Mouse (Mus musculus) brain, embryonic 14.5 days (tissue): Measurements from ENCODE around the gene Smndc1. TPM values are rescaled to one million over a fixed set of nuclear protein-coding genes. Genes with fewer than 3 reads are reported as not detected.

Experiments
- DNase-seq: peaks from one replicate; pipeline ENCODE4 v3.0.0-alpha.2; 2011; ENCODE audit warnings: low read depth
- CTCF ChIP-seq: fragments of 200-500 bp; IDR thresholded peaks from 2 replicates; pipeline ENCODE4 v1.5.1; 2012; ENCODE audit warnings: inconsistent platforms, mild to moderate bottlenecking, moderate library complexity, borderline replicate concordance; ENCODE audit not compliant: insufficient read depth, insufficient read length; ENCODE audit errors: extremely low read depth
- POLR2A ChIP-seq: fragments of 200-500 bp; IDR thresholded peaks from 2 replicates; pipeline ENCODE4 v1.6.1; 2012; ENCODE audit warnings: mild to moderate bottlenecking, inconsistent platforms, borderline replicate concordance; ENCODE audit not compliant: poor library complexity, insufficient read depth, insufficient read length, severe bottlenecking; ENCODE audit errors: extremely low read depth
- polyA plus RNA-seq: library from polyadenylated mRNA; depleted of rRNA; stranded (reverse); fragments of >200 nt; gene quantifications from 2 replicates; pipeline ENCODE4 v1.2.3, GENCODE M21; 2012; rRNA removed

Gene Smndc1
- polyA plus RNA-seq, 1 experiment = 27.3 TPM

GRCm38 (mm10) chr19:53345766-53346165 lies 44.6 kb downstream of the Smndc1 start:
- DNase-seq = no peak
- TF ChIP-seq POLR2A (no peak), CTCF (no peak)

- DNase-seq = no peak
- TF ChIP-seq POLR2A (no peak), CTCF (no peak)
These were observed 46.3 kb downstream of the Smndc1 start for GRCm38 (mm10) chr19:53344062-53344461.

GRCm38 (mm10) chr19:53343174-53343881 lies 47.0 kb downstream of the Smndc1 start:
- DNase-seq = no peak
- TF ChIP-seq POLR2A = no peak
- TF ChIP-seq CTCF = no peak

GRCm38 (mm10) chr19:53340423-53340822 lies 50.0 kb downstream of the Smndc1 start:
- TF ChIP-seq CTCF = no peak
- no peak for TF ChIP-seq POLR2A
- DNase-seq = peak; percentile 42

- TF ChIP-seq POLR2A (no peak), CTCF (no peak)
- DNase-seq = no peak
These were observed 55.1 kb downstream of the Smndc1 start for GRCm38 (mm10) chr19:53335241-53335640.

GRCm38 (mm10) chr19:53333730-53334129 lies 56.6 kb downstream of the Smndc1 start:
- no peak for TF ChIP-seq POLR2A
- TF ChIP-seq CTCF = no peak
- no peak for DNase-seq

GRCm38 (mm10) chr19:53331882-53332500 lies 58.4 kb downstream of the Smndc1 start:
- no peak for TF ChIP-seq CTCF
- TF ChIP-seq POLR2A = no peak
- no peak for DNase-seq

- DNase-seq = peak; percentile 88
- TF ChIP-seq POLR2A = no peak
- TF ChIP-seq CTCF = no peak
These were observed 60.4 kb downstream of the Smndc1 start for GRCm38 (mm10) chr19:53329992-53330381.

Other genes starting within 250 kb of the Smndc1 start
- gene Mxi1, start 80.1 kb downstream of the Smndc1 start, polyA plus RNA-seq = 37.1 and 44.2 TPM in 2 replicates
- gene Gm10197, start 18.8 kb downstream of the Smndc1 start, polyA plus RNA-seq = not detected in 2 replicates
- gene Dusp5, start 138.5 kb upstream of the Smndc1 start, polyA plus RNA-seq = 2.3 and 2.5 TPM in 2 replicates
- 51.5 and 58.1 TPM in 2 replicates for gene Nutf2-ps1, start 198.5 kb upstream of the Smndc1 start, polyA plus RNA-seq
- gene Smc3, start 209.8 kb upstream of the Smndc1 start, polyA plus RNA-seq = 28.8 and 42.8 TPM in 2 replicates